Mouse (Mus musculus) heart, adult 2 months (tissue): ENCODE measurements around the gene Gm4846. TPM values are rescaled to one million over a fixed set of nuclear protein-coding genes. Genes with fewer than 3 reads are reported as not detected.
"Not testable (repeated sequence)": the region's sequence is repeated elsewhere in the genome, so short reads cannot be mapped to it uniquely, and the experiment has no call there.

Experiments used
- DNase-seq, 2 experiments: peaks; one replicate each; pipeline ENCODE4 v3.0.0; 2021
- H3K27ac ChIP-seq: fragments of 200-600 bp; 2 replicates; pipeline ENCODE4 v1.8.1; 2022
- H3K27me3 ChIP-seq: fragments of 200-500 bp; 2 replicates; pipeline ENCODE4 v1.6.1; 2012; ENCODE audit warnings: mild to moderate bottlenecking, low read length, inconsistent platforms, mixed read lengths; ENCODE audit not compliant: control insufficient read depth, insufficient read depth
- H3K36me3 ChIP-seq: fragments of 200-500 bp; 2 replicates; pipeline ENCODE4 v1.6.1; 2012; ENCODE audit warnings: low read length, inconsistent platforms; ENCODE audit not compliant: control insufficient read depth, insufficient read depth
- H3K4me1 ChIP-seq: fragments of 200-500 bp; 2 replicates; pipeline ENCODE4 v1.6.1; 2011; ENCODE audit warnings: low read length; ENCODE audit not compliant: control insufficient read depth, insufficient read depth
- H3K4me3 ChIP-seq: fragments of 200-600 bp; 2 replicates; pipeline ENCODE4 v1.8.1; 2022
- H3K79me2 ChIP-seq: fragments of 200-500 bp; replicated peaks from 2 replicates; pipeline ENCODE4 v1.6.1; 2012; ENCODE audit warnings: mild to moderate bottlenecking, inconsistent platforms, low read length, moderate library complexity, mixed read lengths; ENCODE audit not compliant: control insufficient read depth, insufficient read depth
- H3K9ac ChIP-seq: fragments of 200-500 bp; 2 replicates; pipeline ENCODE4 v1.6.1; 2012; ENCODE audit warnings: low read depth, mild to moderate bottlenecking, control low read depth, inconsistent platforms, low read length, mixed read lengths
- CTCF ChIP-seq: fragments of 200-600 bp; IDR thresholded peaks from 2 replicates; pipeline ENCODE4 v1.8.1; 2022; ENCODE audit warnings: antibody characterized with exemption, mild to moderate bottlenecking, moderate library complexity
- EP300 ChIP-seq: fragments of 200-500 bp; IDR thresholded peaks from 2 replicates; pipeline ENCODE4 v1.6.1; 2011; ENCODE audit warnings: low read depth, low read length, control low read depth; ENCODE audit not compliant: insufficient read depth
- POLR2A ChIP-seq: fragments of 200-500 bp; IDR thresholded peaks from 2 replicates; pipeline ENCODE4 v1.6.1; 2011; ENCODE audit warnings: mild to moderate bottlenecking, low read depth, low read length, control low read depth; ENCODE audit not compliant: insufficient read depth
- WGBS: fragments of 180-500 bp; shearing (Covaris S2); methylation state at CpG from one replicate; pipeline ENCODE4 v1.1.7; 2018; 5-methylcytosine and 5-hydroxymethylcytosine counted together
- intact Hi-C: fragments of 180-260 bp; cut with DNase I; formaldehyde crosslinking; loops from one replicate; pipeline ENCODE4 v1.15.1; 2025
- long read RNA-seq: library from polyadenylated mRNA; stranded (forward); transcript quantifications from one replicate; pipeline ENCODE4 v2.0.0, GENCODE M21; 2021
- polyA plus RNA-seq: library from polyadenylated mRNA; depleted of rRNA; stranded (reverse); fragments of >200 nt; gene quantifications from 2 replicates; pipeline ENCODE4 v1.2.3, GENCODE M21; 2012; rRNA removed
- total RNA-seq, 2 experiments: library from RNA; stranded (reverse); gene quantifications; 2 replicates each; pipeline ENCODE4 v1.2.3; 2021

The Gm4846 gene
- total RNA-seq (not detected), polyA plus RNA-seq (not detected in 2 replicates)
- long read RNA-seq: 0 reads

- H3K27me3 ChIP-seq, DNase-seq, H3K27ac ChIP-seq, H3K4me3 ChIP-seq, intact Hi-C loops, H3K4me1 ChIP-seq, H3K79me2 ChIP-seq, H3K9ac ChIP-seq, H3K36me3 ChIP-seq: not testable (repeated sequence)
- 32% methylated on average over 1 of the region's 1 CpGs for WGBS
These were observed at the start of gene Gm4846 for GRCm38 (mm10) chr1:166497488-166497887. Gene Gm4846 (minus strand): TSS chr1:166497588.

GRCm38 (mm10) chr1:166531521-166531920 is 34.1 kb upstream of the Gm4846 start:
- H3K4me1 ChIP-seq, H3K27me3 ChIP-seq, H3K4me3 ChIP-seq, H3K27ac ChIP-seq, H3K36me3 ChIP-seq, H3K79me2 ChIP-seq, H3K9ac ChIP-seq, intact Hi-C loops, DNase-seq: not testable (repeated sequence)
- WGBS: 58% methylated on average over 2 of the region's 2 CpGs

- not testable (repeated sequence) for H3K36me3 ChIP-seq
- intact Hi-C loops: loop anchor here (10.0 kb wide), 1 partner anchor 50 kb away; no protein-coding TSS in a partner anchor
These were observed 27.3 kb upstream of the Gm4846 start for GRCm38 (mm10) chr1:166524709-166525108.

GRCm38 (mm10) chr1:166519626-166520025 is 22.2 kb upstream of the Gm4846 start:
- H3K4me1 ChIP-seq, H3K79me2 ChIP-seq, H3K27me3 ChIP-seq, H3K9ac ChIP-seq, H3K4me3 ChIP-seq, H3K36me3 ChIP-seq, H3K27ac ChIP-seq, DNase-seq: not testable (repeated sequence)
- WGBS: 82% methylated on average over 6 of the region's 6 CpGs
- intact Hi-C loops: loop anchor here (10.0 kb wide), 1 partner anchor 55 kb away; no protein-coding TSS in a partner anchor

More at GRCm38 (mm10) chr1:166524709-166525108, 27.3 kb upstream of the Gm4846 start:
- not testable (repeated sequence) for H3K9ac ChIP-seq, H3K27me3 ChIP-seq, DNase-seq, H3K79me2 ChIP-seq, H3K4me3 ChIP-seq, H3K4me1 ChIP-seq, H3K27ac ChIP-seq
- 77% methylated on average over 2 of the region's 2 CpGs for WGBS

- intact Hi-C loops: no loop called here
- DNase-seq: no peak
- no peaks in the 10 kb centered on the region for H3K4me1 ChIP-seq
- no peak overlapping the region for H3K9ac ChIP-seq
- H3K4me3 ChIP-seq: no peak overlapping the region
- 69% methylated on average over 1 of the region's 1 CpGs for WGBS
- no peaks in the 10 kb centered on the region for H3K36me3 ChIP-seq
- H3K27ac ChIP-seq: no peak overlapping the region
- TF ChIP-seq CTCF: no peak
- no peak for TF ChIP-seq POLR2A
- no peak for TF ChIP-seq EP300
- H3K79me2 ChIP-seq: no peaks in the 10 kb centered on the region
- H3K27me3 ChIP-seq: no peaks in the 10 kb centered on the region
These were observed 19.2 kb upstream of the Gm4846 start for GRCm38 (mm10) chr1:166516556-166516955.

GRCm38 (mm10) chr1:166504206-166504605 is 6.8 kb upstream of the Gm4846 start:
- H3K36me3 ChIP-seq, H3K27ac ChIP-seq, H3K4me3 ChIP-seq, H3K79me2 ChIP-seq, H3K27me3 ChIP-seq, intact Hi-C loops, H3K4me1 ChIP-seq, DNase-seq, H3K9ac ChIP-seq: not testable (repeated sequence)
- WGBS: 81% methylated on average over 2 of the region's 2 CpGs

- no peaks in the 10 kb centered on the region for H3K79me2 ChIP-seq
- H3K4me3 ChIP-seq: no peak overlapping the region
- H3K4me1 ChIP-seq: no peaks in the 10 kb centered on the region
- H3K27me3 ChIP-seq: no peaks in the 10 kb centered on the region
- H3K36me3 ChIP-seq: no peaks in the 10 kb centered on the region
- TF ChIP-seq CTCF: no peak
- TF ChIP-seq EP300: no peak
- no peak for TF ChIP-seq POLR2A
- H3K9ac ChIP-seq: no peak overlapping the region
- intact Hi-C loops: no loop called here
- DNase-seq: no peak
- H3K27ac ChIP-seq: no peak overlapping the region
- 68% methylated on average over 2 of the region's 2 CpGs for WGBS
These were observed 17.9 kb downstream of the Gm4846 start for GRCm38 (mm10) chr1:166479503-166479902.
